Mouse (Mus musculus) hindbrain, embryonic 12.5 days (tissue): ENCODE measurements around the gene Klhl22. TPM values are rescaled to one million over a fixed set of nuclear protein-coding genes. Genes with fewer than 3 reads are reported as not detected.

Experiments
- ATAC-seq: fragments of 200-750 bp; cut with Nextera tagmentation; 2 replicates; pipeline ENCODE4 v1.8.0; 2017; ENCODE audit warnings: moderate TSS enrichment; ENCODE audit not compliant: low FRiP score
- H3K27ac ChIP-seq: fragments of 300-500 bp; sonication (generic); 2 replicates; pipeline ENCODE4 v1.5.1; 2016; ENCODE audit warnings: mild to moderate bottlenecking
- H3K27me3 ChIP-seq: fragments of 300-500 bp; sonication (generic); 2 replicates; pipeline ENCODE4 v1.6.1; 2016; ENCODE audit warnings: mild to moderate bottlenecking
- H3K36me3 ChIP-seq: fragments of 300-500 bp; sonication (generic); 2 replicates; pipeline ENCODE4 v1.6.1; 2016; ENCODE audit warnings: mild to moderate bottlenecking
- H3K4me1 ChIP-seq: fragments of 300-500 bp; sonication (generic); 2 replicates; pipeline ENCODE4 v1.6.1; 2016
- H3K4me2 ChIP-seq: fragments of 300-500 bp; sonication (generic); replicated peaks from 2 replicates; pipeline ENCODE4 v1.6.1; 2016; ENCODE audit warnings: mild to moderate bottlenecking
- H3K4me3 ChIP-seq: fragments of 300-500 bp; sonication (generic); 2 replicates; pipeline ENCODE4 v1.5.1; 2016; ENCODE audit warnings: mild to moderate bottlenecking
- H3K9ac ChIP-seq: fragments of 300-500 bp; sonication (generic); 2 replicates; pipeline ENCODE4 v1.6.1; 2016; ENCODE audit warnings: mild to moderate bottlenecking, moderate library complexity
- H3K9me3 ChIP-seq: fragments of 300-500 bp; sonication (generic); replicated peaks from 2 replicates; pipeline ENCODE4 v1.6.1; 2016; ENCODE audit warnings: mild to moderate bottlenecking
- WGBS: fragments of 180-500 bp; shearing (Covaris S2); methylation state at CpG from one replicate; pipeline ENCODE4 v1.1.7; 2016; 5-methylcytosine and 5-hydroxymethylcytosine counted together
- polyA plus RNA-seq: library from polyadenylated mRNA; unstranded; fragments of >200 nt; fragmentation: Nextera tagmentation; extraction: Ambion mirVana; gene quantifications from 2 replicates; pipeline ENCODE4 v1.2.1, GENCODE M21; 2016

Gene Klhl22
- 63.9 and 64.7 TPM in 2 replicates for polyA plus RNA-seq

- Histone ChIP-seq H3K4me2 (peak within 1 kb of the TSS; percentile 97), H3K4me1 (peaks cover 26% of the 10 kb centered on the region), H3K36me3 (peaks cover 2% of the 10 kb centered on the region; the same call in 1 of the 2 replicates), H3K27me3 (peaks cover 3% of the 10 kb centered on the region; the same call in 1 of the 2 replicates), H3K4me3 (peak within 1 kb of the TSS; percentile 76), H3K9me3 (no peaks in the 10 kb centered on the region), H3K27ac (peak within 1 kb of the TSS; percentile 67), H3K9ac (peak within 1 kb of the TSS; percentile 92)
- 2% methylated on average over 26 of the region's 28 CpGs for WGBS
- peak; percentile 96 for ATAC-seq
Observed at GRCm38 (mm10) chr16:17759344-17759773, at the start of gene Klhl22. Klhl22 (plus strand) TSS chr16:17759618.

GRCm38 (mm10) chr16:17717791-17718190 is 41.6 kb upstream of the Klhl22 start:
- no peak for ATAC-seq
- no peak overlapping the region for H3K4me2 ChIP-seq
- no peaks in the 10 kb centered on the region for H3K27me3 ChIP-seq
- H3K4me3 ChIP-seq: no peak overlapping the region
- H3K27ac ChIP-seq: no peak overlapping the region
- peaks cover 16% of the 10 kb centered on the region for H3K4me1 ChIP-seq
- no peaks in the 10 kb centered on the region for H3K9me3 ChIP-seq
- WGBS: 87% methylated on average over 1 of the region's 1 CpGs
- no peaks in the 10 kb centered on the region for H3K36me3 ChIP-seq
- H3K9ac ChIP-seq: no peak overlapping the region

GRCm38 (mm10) chr16:17721114-17721808 is 38.2 kb upstream of the Klhl22 start:
- H3K4me2 ChIP-seq: peak overlapping the region; percentile 97
- no peak for ATAC-seq
- peak overlapping the region; percentile 92; the same call in 1 of the 2 replicates for H3K9ac ChIP-seq
- no peak overlapping the region for H3K27ac ChIP-seq
- no peaks in the 10 kb centered on the region for H3K9me3 ChIP-seq
- H3K27me3 ChIP-seq: no peaks in the 10 kb centered on the region
- H3K36me3 ChIP-seq: no peaks in the 10 kb centered on the region
- 71% methylated on average over 9 of the region's 9 CpGs for WGBS
- H3K4me1 ChIP-seq: peaks cover 16% of the 10 kb centered on the region
- H3K4me3 ChIP-seq: peak overlapping the region; percentile 79

- Histone ChIP-seq H3K27ac (peak overlapping the region; percentile 85), H3K4me1 (peaks cover 16% of the 10 kb centered on the region), H3K4me3 (peak overlapping the region; percentile 79), H3K36me3 (no peaks in the 10 kb centered on the region), H3K9me3 (no peaks in the 10 kb centered on the region), H3K4me2 (peak overlapping the region; percentile 97), H3K9ac (peak overlapping the region; percentile 92), H3K27me3 (no peaks in the 10 kb centered on the region)
- ATAC-seq: peak; percentile 9; the same call in 1 of the 2 replicates
- WGBS: 8% methylated on average over 10 of the region's 10 CpGs
Observed at GRCm38 (mm10) chr16:17721822-17722460, 37.5 kb upstream of the Klhl22 start.

- H3K27me3 ChIP-seq: no peaks in the 10 kb centered on the region
- H3K9ac ChIP-seq: peak overlapping the region; percentile 92
- H3K4me2 ChIP-seq: peak overlapping the region; percentile 97
- no peaks in the 10 kb centered on the region for H3K36me3 ChIP-seq
- peak overlapping the region; percentile 79 for H3K4me3 ChIP-seq
- no peaks in the 10 kb centered on the region for H3K9me3 ChIP-seq
- H3K4me1 ChIP-seq: peaks cover 16% of the 10 kb centered on the region
- peak overlapping the region; percentile 85 for H3K27ac ChIP-seq
- ATAC-seq: peak; percentile 95
- 2% methylated on average over 41 of the region's 44 CpGs for WGBS
Observed at GRCm38 (mm10) chr16:17722461-17723324, 36.7 kb upstream of the Klhl22 start.

- WGBS: 82% methylated on average over 1 of the region's 1 CpGs
- no peak for ATAC-seq
- H3K27ac ChIP-seq: no peak overlapping the region
- H3K4me3 ChIP-seq: no peak overlapping the region
- H3K9me3 ChIP-seq: no peaks in the 10 kb centered on the region
- no peak overlapping the region for H3K9ac ChIP-seq
- H3K4me1 ChIP-seq: peaks cover 16% of the 10 kb centered on the region
- peak overlapping the region; percentile 97; the same call in 1 of the 2 replicates for H3K4me2 ChIP-seq
- no peaks in the 10 kb centered on the region for H3K27me3 ChIP-seq
- no peaks in the 10 kb centered on the region for H3K36me3 ChIP-seq
Observed at GRCm38 (mm10) chr16:17723325-17723626, 36.1 kb upstream of the Klhl22 start.

GRCm38 (mm10) chr16:17724448-17724847 is 35.0 kb upstream of the Klhl22 start:
- no peaks in the 10 kb centered on the region for H3K9me3 ChIP-seq
- no peak overlapping the region for H3K4me3 ChIP-seq
- H3K27ac ChIP-seq: no peak overlapping the region
- no peak overlapping the region for H3K4me2 ChIP-seq
- no peak overlapping the region for H3K9ac ChIP-seq
- WGBS: 92% methylated on average over 3 of the region's 3 CpGs
- H3K4me1 ChIP-seq: peaks cover 16% of the 10 kb centered on the region
- H3K36me3 ChIP-seq: no peaks in the 10 kb centered on the region
- ATAC-seq: no peak
- H3K27me3 ChIP-seq: no peaks in the 10 kb centered on the region

- no peaks in the 10 kb centered on the region for H3K36me3 ChIP-seq
- no peak for ATAC-seq
- H3K4me1 ChIP-seq: no peaks in the 10 kb centered on the region
- 17% methylated on average over 5 of the region's 5 CpGs for WGBS
- no peaks in the 10 kb centered on the region for H3K9me3 ChIP-seq
- no peak overlapping the region for H3K4me3 ChIP-seq
- no peaks in the 10 kb centered on the region for H3K27me3 ChIP-seq
- peak overlapping the region; percentile 29; the same call in 1 of the 2 replicates for H3K4me2 ChIP-seq
- no peak overlapping the region for H3K27ac ChIP-seq
- H3K9ac ChIP-seq: no peak overlapping the region
Observed at GRCm38 (mm10) chr16:17727179-17727861, 32.1 kb upstream of the Klhl22 start.

- no peaks in the 10 kb centered on the region for H3K4me1 ChIP-seq
- H3K36me3 ChIP-seq: no peaks in the 10 kb centered on the region
- ATAC-seq: no peak
- H3K27me3 ChIP-seq: peaks cover 4% of the 10 kb centered on the region; the same call in 1 of the 2 replicates
- no peak overlapping the region for H3K4me2 ChIP-seq
- H3K9me3 ChIP-seq: no peaks in the 10 kb centered on the region
- no peak overlapping the region for H3K27ac ChIP-seq
- H3K9ac ChIP-seq: no peak overlapping the region
- H3K4me3 ChIP-seq: no peak overlapping the region
Observed at GRCm38 (mm10) chr16:17729974-17730373, 29.4 kb upstream of the Klhl22 start.

GRCm38 (mm10) chr16:17732021-17732420 is 27.4 kb upstream of the Klhl22 start:
- no peaks in the 10 kb centered on the region for H3K36me3 ChIP-seq
- H3K9ac ChIP-seq: no peak overlapping the region
- H3K27me3 ChIP-seq: peaks cover 4% of the 10 kb centered on the region; the same call in 1 of the 2 replicates
- 45% methylated on average over 3 of the region's 3 CpGs for WGBS
- H3K27ac ChIP-seq: no peak overlapping the region
- no peak overlapping the region for H3K4me3 ChIP-seq
- no peaks in the 10 kb centered on the region for H3K9me3 ChIP-seq
- no peak for ATAC-seq
- no peaks in the 10 kb centered on the region for H3K4me1 ChIP-seq
- no peak overlapping the region for H3K4me2 ChIP-seq

- Histone ChIP-seq H3K27ac (no peak overlapping the region), H3K4me3 (no peak overlapping the region), H3K36me3 (no peaks in the 10 kb centered on the region), H3K4me2 (no peak overlapping the region), H3K9me3 (no peaks in the 10 kb centered on the region), H3K9ac (no peak overlapping the region), H3K4me1 (no peaks in the 10 kb centered on the region), H3K27me3 (peaks cover 4% of the 10 kb centered on the region; the same call in 1 of the 2 replicates)
- no peak for ATAC-seq
- WGBS: 79% methylated on average over 6 of the region's 6 CpGs
Observed at GRCm38 (mm10) chr16:17732431-17732830, 27.0 kb upstream of the Klhl22 start.
